Mouse (Mus musculus) kidney, postnatal 0 days (tissue): ENCODE measurements around the gene Srsf2. TPM values are rescaled to one million over a fixed set of nuclear protein-coding genes. Genes with fewer than 3 reads are reported as not detected.
"Not testable (repeated sequence)": the region's sequence is repeated elsewhere in the genome, so short reads cannot be mapped to it uniquely, and the experiment has no call there.

Experiments
- ATAC-seq: fragments of 200-750 bp; cut with Nextera tagmentation; replicated peaks from 2 replicates; pipeline ENCODE4 v1.8.0; 2017; ENCODE audit warnings: low read depth, moderate number of reproducible peaks, moderate TSS enrichment, moderate library complexity; ENCODE audit not compliant: low FRiP score
- DNase-seq: peaks from one replicate; pipeline ENCODE4 v3.0.0-alpha.2; 2016; ENCODE audit warnings: low spot score
- H3K27ac ChIP-seq: fragments of 300-500 bp; sonication (generic); 2 replicates; pipeline ENCODE4 v1.5.1; 2014; ENCODE audit warnings: mild to moderate bottlenecking
- H3K27me3 ChIP-seq: fragments of 300-500 bp; sonication (generic); 2 replicates; pipeline ENCODE4 v1.6.1; 2014; ENCODE audit warnings: low read length, mixed read lengths; ENCODE audit not compliant: insufficient read depth
- H3K36me3 ChIP-seq: fragments of 300-500 bp; sonication (generic); 2 replicates; pipeline ENCODE4 v1.6.1; 2014; ENCODE audit warnings: low read length, mixed read lengths; ENCODE audit not compliant: insufficient read depth
- H3K4me1 ChIP-seq: fragments of 300-500 bp; sonication (generic); replicated peaks from 2 replicates; pipeline ENCODE4 v1.6.1; 2014; ENCODE audit warnings: antibody characterized with exemption, low read length, mixed read lengths; ENCODE audit not compliant: insufficient read depth
- H3K4me2 ChIP-seq: fragments of 300-500 bp; sonication (generic); 2 replicates; pipeline ENCODE4 v1.6.1; 2014; ENCODE audit warnings: mild to moderate bottlenecking, low read length, moderate library complexity, mixed read lengths
- H3K4me3 ChIP-seq: fragments of 300-500 bp; sonication (generic); replicated peaks from 2 replicates; pipeline ENCODE4 v1.5.1; 2014; ENCODE audit warnings: low read depth, low read length
- H3K9ac ChIP-seq: fragments of 300-500 bp; sonication (generic); 2 replicates; pipeline ENCODE4 v1.6.1; 2014; ENCODE audit warnings: low read depth, low read length
- H3K9me3 ChIP-seq: fragments of 300-500 bp; sonication (generic); replicated peaks from 2 replicates; pipeline ENCODE4 v1.6.1; 2016; ENCODE audit warnings: low read length, inconsistent platforms, mixed read lengths
- CTCF ChIP-seq: IDR thresholded peaks from 2 replicates; pipeline ENCODE4 v1.5.1; 2016; ENCODE audit warnings: antibody characterized with exemption, low read depth, mild to moderate bottlenecking, moderate library complexity
- WGBS: fragments of 180-500 bp; shearing (Covaris S2); extraction: QIAGEN DNeasy Blood & Tissue Kit; methylation state at CpG from one replicate; pipeline ENCODE4 v1.1.7; 2014; 5-methylcytosine and 5-hydroxymethylcytosine counted together
- polyA plus RNA-seq: library from polyadenylated mRNA; unstranded; fragments of >200 nt; fragmentation: Nextera tagmentation; extraction: Ambion mirVana; gene quantifications from 2 replicates; pipeline ENCODE4 v1.2.1, GENCODE M21; 2015

Gene Srsf2
- polyA plus RNA-seq, 1 experiment from 2014 or later = 665 TPM

- Histone ChIP-seq H3K4me2 (peak overlapping the region; percentile 60), H3K9ac (peak overlapping the region; percentile 95; the same call in 1 of the 2 replicates), H3K36me3 (0 out of 2 replicates have a peak, but pooled peaks cover 9% of the 10 kb centered on the region), H3K9me3 (no peaks in the 10 kb centered on the region), H3K4me1 (0 out of 2 replicates have a peak, but pooled peaks cover 3% of the 10 kb centered on the region), H3K27me3 (no peaks in the 10 kb centered on the region), H3K27ac (no peak overlapping the region), H3K4me3 (peak overlapping the region; percentile 93)
- ATAC-seq (no peak), DNase-seq (no peak)
- TF ChIP-seq CTCF = no peak
- 16% methylated on average over 6 of the region's 6 CpGs for WGBS
These were observed 1.9 kb downstream of the Srsf2 start for GRCm38 (mm10) chr11:116850833-116851477.

GRCm38 (mm10) chr11:116850085-116850484 is 2.8 kb downstream of the Srsf2 start:
- Histone ChIP-seq H3K4me1 (0 out of 2 replicates have a peak, but pooled peaks cover 3% of the 10 kb centered on the region), H3K4me3 (peak overlapping the region; percentile 93; the same call in 1 of the 2 replicates), H3K9me3 (no peaks in the 10 kb centered on the region), H3K27me3 (no peaks in the 10 kb centered on the region), H3K27ac (no peak overlapping the region), H3K36me3 (0 out of 2 replicates have a peak, but pooled peaks cover 9% of the 10 kb centered on the region), H3K9ac (no peak overlapping the region), H3K4me2 (peak overlapping the region; percentile 60; the same call in 1 of the 2 replicates)
- no peak for ATAC-seq
- no peak for TF ChIP-seq CTCF
- WGBS = 25% methylated on average over 4 of the region's 4 CpGs
- DNase-seq = no peak

- H3K27ac ChIP-seq = no peak overlapping the region
- ATAC-seq = no peak
- no peak overlapping the region for H3K4me2 ChIP-seq
- H3K9me3 ChIP-seq = no peaks in the 10 kb centered on the region
- no peaks in the 10 kb centered on the region for H3K27me3 ChIP-seq
- DNase-seq = no peak
- peaks cover 4% of the 10 kb centered on the region; the same call in 1 of the 2 replicates for H3K4me1 ChIP-seq
- 0 out of 2 replicates have a peak, but pooled peaks cover 9% of the 10 kb centered on the region for H3K36me3 ChIP-seq
- no peak for TF ChIP-seq CTCF
- H3K9ac ChIP-seq = no peak overlapping the region
- no peak overlapping the region for H3K4me3 ChIP-seq
These were observed 3.3 kb downstream of the Srsf2 start for GRCm38 (mm10) chr11:116849587-116849986.

DNA sequence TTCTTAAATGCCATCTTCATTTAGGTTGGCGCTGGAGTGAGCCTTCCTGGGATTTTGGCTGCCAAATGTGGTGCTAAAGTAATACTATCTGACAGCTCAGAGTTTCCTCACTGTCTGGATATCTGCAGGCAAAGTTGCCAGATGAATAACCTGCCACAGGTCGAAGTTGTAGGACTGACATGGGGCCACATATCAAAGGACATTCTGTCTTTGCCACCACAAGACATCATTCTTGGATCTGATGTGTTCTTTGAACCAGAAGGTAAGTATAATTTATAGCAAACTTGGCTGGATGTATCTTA is 4.1 kb downstream of the Srsf2 start:
- H3K4me3 ChIP-seq, H3K27ac ChIP-seq, H3K27me3 ChIP-seq, ATAC-seq, H3K4me2 ChIP-seq, H3K9me3 ChIP-seq, H3K36me3 ChIP-seq, DNase-seq, H3K4me1 ChIP-seq, H3K9ac ChIP-seq: not testable (repeated sequence)
- WGBS = 67% methylated on average over 2 of the region's 2 CpGs

GRCm38 (mm10) chr11:116848086-116848876 is 4.6 kb downstream of the Srsf2 start:
- Histone ChIP-seq H3K36me3 (0 out of 2 replicates have a peak, but pooled peaks cover 9% of the 10 kb centered on the region), H3K27me3 (no peaks in the 10 kb centered on the region), H3K9me3 (no peaks in the 10 kb centered on the region), H3K4me2 (no peak overlapping the region), H3K27ac (peak overlapping the region; percentile 38; the same call in 1 of the 2 replicates), H3K4me3 (no peak overlapping the region), H3K4me1 (peaks cover 9% of the 10 kb centered on the region; the same call in 1 of the 2 replicates), H3K9ac (no peak overlapping the region)
- TF ChIP-seq CTCF = no peak
- WGBS = 74% methylated on average over 5 of the region's 5 CpGs
- DNase-seq (no peak), ATAC-seq (no peak)

DNA sequence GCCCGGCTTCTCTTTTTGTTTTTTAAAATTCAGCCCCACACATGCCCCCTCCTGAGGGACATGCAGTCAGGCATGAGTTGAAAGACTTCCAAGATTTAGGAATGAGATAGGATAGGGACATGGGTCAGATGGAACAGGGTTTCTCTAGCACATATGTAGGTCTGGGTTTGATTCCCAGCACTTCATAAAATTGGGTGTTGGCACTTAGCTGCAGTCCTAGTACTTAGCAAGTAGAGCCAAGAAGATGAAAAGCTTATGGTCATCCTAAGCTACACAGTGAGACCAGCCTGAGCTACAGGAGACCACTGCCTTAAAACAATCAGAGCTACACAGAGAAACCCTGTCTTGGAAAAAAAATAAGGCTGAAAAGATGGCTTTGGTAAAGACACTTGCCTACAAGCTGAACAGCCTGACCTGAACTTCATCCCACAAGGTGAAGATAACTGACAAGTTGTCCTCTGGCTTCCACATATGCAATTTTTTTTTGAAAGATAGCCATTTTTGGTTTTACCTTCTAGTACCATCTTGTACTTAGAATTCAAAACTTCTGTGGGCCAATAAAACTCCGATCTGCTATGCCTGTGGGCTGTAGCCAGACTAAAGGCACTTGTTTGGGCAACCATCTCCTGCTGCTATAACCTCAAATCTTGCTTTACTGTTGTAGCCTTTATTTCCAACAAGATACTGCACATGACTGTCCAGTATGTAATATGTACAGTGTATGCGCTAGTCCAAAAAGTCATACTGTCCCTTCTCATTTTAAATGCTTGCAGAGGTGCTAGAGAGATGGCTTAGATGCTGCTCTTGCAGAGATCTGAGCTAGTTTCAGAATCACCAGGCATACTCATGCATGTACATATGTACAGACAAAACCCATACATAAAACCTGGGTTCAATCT is 5.5 kb downstream of the Srsf2 start:
- no peak for DNase-seq
- no peak for ATAC-seq
- H3K27me3 ChIP-seq = no peaks in the 10 kb centered on the region

More for the DNA sequence above, 5.5 kb downstream of the Srsf2 start:
- Histone ChIP-seq H3K9me3 (no peaks in the 10 kb centered on the region), H3K4me2 (no peak overlapping the region), H3K36me3 (0 out of 2 replicates have a peak, but pooled peaks cover 9% of the 10 kb centered on the region), H3K4me3 (no peak overlapping the region), H3K4me1 (peaks cover 9% of the 10 kb centered on the region; the same call in 1 of the 2 replicates), H3K27ac (peak overlapping the region; percentile 38; the same call in 1 of the 2 replicates), H3K9ac (no peak overlapping the region)
- no peak for TF ChIP-seq CTCF
- 91% methylated on average over 3 of the region's 3 CpGs for WGBS
